Mouse (Mus musculus): ENCODE data around the gene Madd. TPM values are rescaled to one million over a fixed set of nuclear protein-coding genes. Genes with fewer than 3 reads are reported as not detected.
A peak's percentile ranks its signal among the peaks of the same experiment; 100 is the strongest.
"Not testable (repeated sequence)": the region's sequence is repeated elsewhere in the genome, so short reads cannot be mapped to it uniquely, and the experiment has no call there.

Gene Madd
- polyA plus RNA-seq, 1 experiment from 2014 or later, result 17.8 TPM

GRCm38 (mm10) chr2:91117585-91118275 is 65.9 kb downstream of the Madd start, which contains the start of gene Mybpc3:
Gene Mybpc3, plus strand, starts transcription at chr2:91118144.
- Histone ChIP-seq H3K4me1 (peaks cover 17% of the 10 kb centered on the region), H3K36me3 (replicated peaks) (no peaks in the 10 kb centered on the region)
- WGBS, result 87% methylated on average over 11 of the region's 11 CpGs

GRCm38 (mm10) chr2:91116842-91117241 is 66.8 kb downstream of the Madd start:
- Histone ChIP-seq H3K27ac (no peak overlapping the region), H3K27me3 (ENCODE audit: poor library complexity, severe bottlenecking) (peaks cover 32% of the 10 kb centered on the region), H3K4me3 (no peak overlapping the region), H3K9me3 (no peaks in the 10 kb centered on the region), H3K4me1 (peaks cover 17% of the 10 kb centered on the region), H3K36me3 (replicated peaks) (no peaks in the 10 kb centered on the region)
- 83% methylated on average over 5 of the region's 5 CpGs for WGBS
- no peak for DNase-seq (ENCODE audit: extremely low spot score, low spot score)

More at GRCm38 (mm10) chr2:91117585-91118275, 65.9 kb downstream of the Madd start, which contains the start of gene Mybpc3:
- no peak for DNase-seq (ENCODE audit: extremely low spot score, low spot score)
- H3K4me3 ChIP-seq, result no peak within 1 kb of the TSS
- H3K27ac ChIP-seq, result no peak within 1 kb of the TSS
- H3K27me3 ChIP-seq (ENCODE audit: poor library complexity, severe bottlenecking), result peaks cover 32% of the 10 kb centered on the region
- H3K9me3 ChIP-seq, result no peaks in the 10 kb centered on the region

GRCm38 (mm10) chr2:91115578-91115970 is 68.1 kb downstream of the Madd start:
- Histone ChIP-seq H3K27ac (peak overlapping the region; percentile 81), H3K27me3 (ENCODE audit: poor library complexity, severe bottlenecking) (peaks cover 32% of the 10 kb centered on the region), H3K4me1 (peaks cover 17% of the 10 kb centered on the region), H3K36me3 (replicated peaks) (no peaks in the 10 kb centered on the region), H3K4me3 (peak overlapping the region; percentile 58), H3K9me3 (no peaks in the 10 kb centered on the region)
- DNase-seq (ENCODE audit: extremely low spot score, low spot score), result no peak
- 40% methylated on average over 12 of the region's 12 CpGs for WGBS

- Histone ChIP-seq H3K9me3 (no peaks in the 10 kb centered on the region), H3K36me3 (replicated peaks) (no peaks in the 10 kb centered on the region), H3K4me3 (peak overlapping the region; percentile 58), H3K4me1 (peaks cover 17% of the 10 kb centered on the region), H3K27ac (peak overlapping the region; percentile 81), H3K27me3 (ENCODE audit: poor library complexity, severe bottlenecking) (peaks cover 32% of the 10 kb centered on the region)
- 7% methylated on average over 42 of the region's 42 CpGs for WGBS
- DNase-seq (ENCODE audit: extremely low spot score, low spot score), result peak; percentile 96
These were observed 68.7 kb downstream of the Madd start for GRCm38 (mm10) chr2:91114781-91115577.

GRCm38 (mm10) chr2:91113852-91114251 is 69.8 kb downstream of the Madd start:
- Histone ChIP-seq H3K4me1 (peaks cover 14% of the 10 kb centered on the region), H3K36me3 (replicated peaks) (no peaks in the 10 kb centered on the region), H3K4me3 (no peak overlapping the region), H3K27me3 (ENCODE audit: poor library complexity, severe bottlenecking) (peaks cover 32% of the 10 kb centered on the region), H3K27ac (no peak overlapping the region), H3K9me3 (no peaks in the 10 kb centered on the region)
- DNase-seq (ENCODE audit: extremely low spot score, low spot score), result no peak
- WGBS, result 76% methylated on average over 6 of the region's 6 CpGs

GRCm38 (mm10) chr2:91113334-91113733 is 70.3 kb downstream of the Madd start:
- no peak for DNase-seq (ENCODE audit: extremely low spot score, low spot score)
- no peaks in the 10 kb centered on the region for H3K9me3 ChIP-seq
- peaks cover 10% of the 10 kb centered on the region for H3K4me1 ChIP-seq
- H3K4me3 ChIP-seq, result no peak overlapping the region
- no peaks in the 10 kb centered on the region for H3K36me3 ChIP-seq (replicated peaks)
- H3K27me3 ChIP-seq (ENCODE audit: poor library complexity, severe bottlenecking), result peaks cover 32% of the 10 kb centered on the region
- WGBS, result 81% methylated on average over 10 of the region's 10 CpGs
- no peak overlapping the region for H3K27ac ChIP-seq

GRCm38 (mm10) chr2:91112491-91112890 is 71.1 kb downstream of the Madd start:
- peaks cover 27% of the 10 kb centered on the region for H3K27me3 ChIP-seq (ENCODE audit: poor library complexity, severe bottlenecking)
- peaks cover 10% of the 10 kb centered on the region for H3K4me1 ChIP-seq
- 73% methylated on average over 4 of the region's 4 CpGs for WGBS

GRCm38 (mm10) chr2:91111832-91112231 is 71.8 kb downstream of the Madd start:
- not testable (repeated sequence) for H3K36me3 ChIP-seq (replicated peaks); H3K9me3 ChIP-seq; H3K4me1 ChIP-seq; DNase-seq (ENCODE audit: extremely low spot score, low spot score); H3K4me3 ChIP-seq; H3K27ac ChIP-seq
- H3K27me3 ChIP-seq (ENCODE audit: poor library complexity, severe bottlenecking), result peaks cover 20% of the 10 kb centered on the region
- 95% methylated on average over 3 of the region's 3 CpGs for WGBS

More at GRCm38 (mm10) chr2:91112491-91112890, 71.1 kb downstream of the Madd start:
- no peak overlapping the region for H3K4me3 ChIP-seq
- no peaks in the 10 kb centered on the region for H3K36me3 ChIP-seq (replicated peaks)
- DNase-seq (ENCODE audit: extremely low spot score, low spot score), result no peak
- H3K9me3 ChIP-seq, result no peaks in the 10 kb centered on the region
- H3K27ac ChIP-seq, result no peak overlapping the region

GRCm38 (mm10) chr2:91110429-91110828 is 73.2 kb downstream of the Madd start:
- DNase-seq (ENCODE audit: extremely low spot score, low spot score), result no peak
- no peaks in the 10 kb centered on the region for H3K9me3 ChIP-seq
- WGBS, result 74% methylated on average over 6 of the region's 6 CpGs
- peaks cover 8% of the 10 kb centered on the region; the same call in 1 of the 2 replicates for H3K27me3 ChIP-seq (ENCODE audit: poor library complexity, severe bottlenecking)
- H3K4me3 ChIP-seq, result no peak overlapping the region
- H3K36me3 ChIP-seq (replicated peaks), result no peaks in the 10 kb centered on the region
- H3K27ac ChIP-seq, result no peak overlapping the region
- H3K4me1 ChIP-seq, result peaks cover 7% of the 10 kb centered on the region

- peaks cover 8% of the 10 kb centered on the region; the same call in 1 of the 2 replicates for H3K27me3 ChIP-seq (ENCODE audit: poor library complexity, severe bottlenecking)
- no peak overlapping the region for H3K27ac ChIP-seq
- H3K9me3 ChIP-seq, result no peaks in the 10 kb centered on the region
- H3K4me1 ChIP-seq, result peaks cover 2% of the 10 kb centered on the region
- WGBS, result 91% methylated on average over 5 of the region's 5 CpGs
- DNase-seq (ENCODE audit: extremely low spot score, low spot score), result no peak
- H3K4me3 ChIP-seq, result no peak overlapping the region
- no peaks in the 10 kb centered on the region for H3K36me3 ChIP-seq (replicated peaks)
These were observed 73.7 kb downstream of the Madd start for GRCm38 (mm10) chr2:91109807-91110385.

GRCm38 (mm10) chr2:91109241-91109640 is 74.4 kb downstream of the Madd start:
- no peaks in the 10 kb centered on the region for H3K36me3 ChIP-seq (replicated peaks)
- no peaks in the 10 kb centered on the region for H3K9me3 ChIP-seq
- H3K4me1 ChIP-seq, result no peaks in the 10 kb centered on the region; the same call in 1 of the 2 replicates
- no peak overlapping the region for H3K27ac ChIP-seq
- 87% methylated on average over 5 of the region's 5 CpGs for WGBS
- H3K27me3 ChIP-seq (ENCODE audit: poor library complexity, severe bottlenecking), result peaks cover 2% of the 10 kb centered on the region; the same call in 1 of the 2 replicates
- no peak for DNase-seq (ENCODE audit: extremely low spot score, low spot score)
- H3K4me3 ChIP-seq, result no peak overlapping the region

GRCm38 (mm10) chr2:91108156-91108555 is 75.5 kb downstream of the Madd start:
- Histone ChIP-seq H3K27ac (no peak overlapping the region), H3K27me3 (ENCODE audit: poor library complexity, severe bottlenecking) (no peaks in the 10 kb centered on the region), H3K9me3 (no peaks in the 10 kb centered on the region), H3K4me1 (no peaks in the 10 kb centered on the region), H3K36me3 (replicated peaks) (no peaks in the 10 kb centered on the region), H3K4me3 (no peak overlapping the region)
- no peak for DNase-seq (ENCODE audit: extremely low spot score, low spot score)
- WGBS, result 87% methylated on average over 3 of the region's 3 CpGs
